Mouse (Mus musculus) neural tube, embryonic 14.5 days (tissue): ENCODE data around the gene Renbp. TPM values are rescaled to one million over a fixed set of nuclear protein-coding genes. Genes with fewer than 3 reads are reported as not detected.

Experiments
- ATAC-seq: fragments of 200-750 bp; cut with Nextera tagmentation; 2 replicates; pipeline ENCODE4 v1.8.0; 2017; ENCODE audit warnings: low read depth, mild to moderate bottlenecking, moderate TSS enrichment, moderate library complexity
- H3K27ac ChIP-seq: fragments of 300-500 bp; sonication (generic); 2 replicates; pipeline ENCODE4 v1.5.1; 2014; ENCODE audit warnings: low read depth, mild to moderate bottlenecking, control low read depth, low read length, moderate library complexity, mixed read lengths
- H3K27me3 ChIP-seq: fragments of 300-500 bp; sonication (generic); 2 replicates; pipeline ENCODE4 v1.6.1; 2014; ENCODE audit warnings: low read length; ENCODE audit not compliant: control insufficient read depth, insufficient read depth
- H3K36me3 ChIP-seq: fragments of 300-500 bp; sonication (generic); 2 replicates; pipeline ENCODE4 v1.6.1; 2014; ENCODE audit warnings: low read length, mixed read lengths; ENCODE audit not compliant: control insufficient read depth, insufficient read depth
- H3K4me1 ChIP-seq: fragments of 300-500 bp; sonication (generic); 2 replicates; pipeline ENCODE4 v1.6.1; 2014; ENCODE audit warnings: low read length; ENCODE audit not compliant: control insufficient read depth, insufficient read depth
- H3K4me2 ChIP-seq: fragments of 300-500 bp; sonication (generic); 2 replicates; pipeline ENCODE4 v1.6.1; 2014; ENCODE audit warnings: mild to moderate bottlenecking, low read depth, low read length, control low read depth
- H3K4me3 ChIP-seq: fragments of 300-500 bp; sonication (generic); 2 replicates; pipeline ENCODE4 v1.5.1; 2014; ENCODE audit warnings: low read depth, low read length, control low read depth, mixed read lengths
- H3K9ac ChIP-seq: fragments of 300-500 bp; sonication (generic); replicated peaks from 2 replicates; pipeline ENCODE4 v1.6.1; 2014; ENCODE audit warnings: low read depth, mild to moderate bottlenecking, control low read depth, low read length, mixed read lengths
- H3K9me3 ChIP-seq: fragments of 300-500 bp; sonication (generic); 2 replicates; pipeline ENCODE4 v1.6.1; 2016; ENCODE audit warnings: low read length; ENCODE audit not compliant: control insufficient read depth
- WGBS: fragments of 180-500 bp; shearing (Covaris S2); extraction: QIAGEN DNeasy Blood & Tissue Kit; methylation state at CpG from one replicate; pipeline ENCODE4 v1.1.7; 2014; 5-methylcytosine and 5-hydroxymethylcytosine counted together
- polyA plus RNA-seq: library from polyadenylated mRNA; unstranded; fragments of >200 nt; fragmentation: Nextera tagmentation; extraction: Ambion mirVana; gene quantifications from 2 replicates; pipeline ENCODE4 v1.2.1, GENCODE M21; 2014

Renbp gene
- polyA plus RNA-seq, 1 experiment from 2014 or later = 6.5 TPM

DNA sequence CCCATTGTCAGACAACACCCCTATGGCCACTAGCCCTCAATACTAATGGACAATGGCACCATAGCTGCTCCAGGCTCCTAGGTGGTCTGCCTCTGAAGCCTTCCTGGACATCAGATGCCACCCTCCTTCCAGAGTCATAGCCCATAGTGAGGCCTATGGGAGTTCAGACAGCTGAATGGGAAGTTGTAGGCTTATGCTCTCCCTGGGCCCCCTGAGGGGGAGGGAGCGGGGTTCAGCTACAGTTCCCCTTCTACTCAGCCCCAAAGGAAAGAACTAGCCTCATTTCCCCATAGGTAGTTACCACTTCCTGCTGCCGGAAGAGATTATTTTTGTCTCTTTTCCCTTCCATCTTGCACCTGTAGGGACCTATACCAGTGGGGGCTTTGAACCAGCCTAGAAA lies 19.1 kb downstream of the Renbp start:
- H3K9ac ChIP-seq = no peak overlapping the region
- no peaks in the 10 kb centered on the region for H3K36me3 ChIP-seq
- 92% methylated on average over 2 of the region's 2 CpGs for WGBS
- H3K27ac ChIP-seq = no peak overlapping the region
- H3K9me3 ChIP-seq = no peaks in the 10 kb centered on the region
- H3K27me3 ChIP-seq = no peaks in the 10 kb centered on the region
- no peaks in the 10 kb centered on the region for H3K4me1 ChIP-seq
- no peak for ATAC-seq
- no peak overlapping the region for H3K4me2 ChIP-seq
- no peak overlapping the region for H3K4me3 ChIP-seq

DNA sequence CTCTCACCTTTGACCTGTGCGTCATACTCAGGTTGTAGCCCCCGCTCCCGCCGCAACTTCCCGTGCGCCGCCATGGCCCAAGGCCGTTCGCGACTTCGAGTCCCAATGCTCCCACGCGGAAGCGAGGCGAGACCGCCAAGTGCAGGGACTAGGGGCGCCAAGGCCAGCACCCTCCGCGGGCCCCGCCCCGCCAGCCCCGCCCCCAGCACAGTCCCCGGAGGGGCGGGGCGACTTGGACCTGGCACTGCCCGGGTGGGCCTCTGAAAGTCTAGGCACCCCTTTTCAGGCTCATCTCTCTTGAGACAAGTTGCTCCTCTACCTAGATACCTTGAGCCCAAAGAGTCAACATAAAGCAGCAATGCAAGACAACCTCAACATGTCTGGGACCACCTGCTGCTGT lies 19.5 kb downstream of the Renbp start:
- H3K4me2 ChIP-seq = peak overlapping the region; percentile 26; the same call in 1 of the 2 replicates
- ATAC-seq = no peak
- H3K27ac ChIP-seq = no peak overlapping the region
- 20% methylated on average over 22 of the region's 26 CpGs for WGBS
- no peaks in the 10 kb centered on the region for H3K27me3 ChIP-seq
- no peaks in the 10 kb centered on the region for H3K36me3 ChIP-seq
- no peaks in the 10 kb centered on the region for H3K4me1 ChIP-seq
- H3K9me3 ChIP-seq = no peaks in the 10 kb centered on the region
- H3K4me3 ChIP-seq = no peak overlapping the region
- no peak overlapping the region for H3K9ac ChIP-seq

DNA sequence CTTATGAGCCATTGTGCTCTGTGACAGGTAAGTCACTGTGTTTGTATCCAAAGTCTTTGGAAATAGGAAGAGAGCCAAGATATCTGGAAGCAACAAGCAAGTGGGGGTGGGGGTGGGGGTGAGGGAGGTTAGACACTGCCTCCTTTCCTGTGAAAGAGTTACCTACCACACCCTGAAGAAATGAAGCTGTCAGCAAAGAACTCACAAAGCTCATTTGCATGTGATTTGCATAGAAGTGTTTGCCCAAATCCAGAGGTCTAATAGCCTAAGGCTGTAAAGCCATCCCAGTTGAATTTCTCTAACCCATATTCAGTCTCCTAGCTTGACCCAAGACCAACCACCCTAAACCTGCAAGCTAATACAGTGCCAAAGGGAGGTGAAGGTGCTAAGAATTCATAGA lies 20.2 kb downstream of the Renbp start:
- no peak for ATAC-seq

DNA sequence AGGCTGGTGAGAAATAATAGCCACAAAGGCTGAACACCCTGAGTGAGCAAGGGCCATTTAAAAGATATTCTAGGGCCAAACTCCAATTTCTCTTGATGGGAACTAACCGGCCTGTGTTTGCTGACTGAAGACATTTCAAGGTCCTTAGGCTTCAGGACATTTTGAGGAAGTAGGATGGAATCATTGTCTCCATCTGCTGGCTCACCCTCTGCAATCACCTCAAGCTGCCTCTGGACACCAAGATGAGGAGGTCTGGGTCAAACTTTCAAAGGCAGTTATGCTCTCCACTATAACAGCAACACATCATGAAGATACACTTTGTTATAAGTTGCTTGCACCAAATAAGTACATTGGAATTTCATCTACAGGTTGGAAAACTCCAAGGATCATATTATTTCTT lies 20.6 kb downstream of the Renbp start:
- WGBS = 85% methylated on average over 1 of the region's 1 CpGs
- no peak for ATAC-seq
- no peaks in the 10 kb centered on the region for H3K36me3 ChIP-seq
- no peaks in the 10 kb centered on the region for H3K27me3 ChIP-seq
- no peaks in the 10 kb centered on the region for H3K9me3 ChIP-seq
- no peak overlapping the region for H3K9ac ChIP-seq
- no peak overlapping the region for H3K4me3 ChIP-seq
- H3K27ac ChIP-seq = no peak overlapping the region
- H3K4me2 ChIP-seq = no peak overlapping the region
- no peaks in the 10 kb centered on the region for H3K4me1 ChIP-seq

More for the DNA sequence above, 20.2 kb downstream of the Renbp start:
- Histone ChIP-seq H3K36me3 (no peaks in the 10 kb centered on the region), H3K4me1 (no peaks in the 10 kb centered on the region), H3K27me3 (no peaks in the 10 kb centered on the region), H3K4me2 (no peak overlapping the region), H3K9me3 (no peaks in the 10 kb centered on the region), H3K9ac (no peak overlapping the region), H3K4me3 (no peak overlapping the region), H3K27ac (no peak overlapping the region)

DNA sequence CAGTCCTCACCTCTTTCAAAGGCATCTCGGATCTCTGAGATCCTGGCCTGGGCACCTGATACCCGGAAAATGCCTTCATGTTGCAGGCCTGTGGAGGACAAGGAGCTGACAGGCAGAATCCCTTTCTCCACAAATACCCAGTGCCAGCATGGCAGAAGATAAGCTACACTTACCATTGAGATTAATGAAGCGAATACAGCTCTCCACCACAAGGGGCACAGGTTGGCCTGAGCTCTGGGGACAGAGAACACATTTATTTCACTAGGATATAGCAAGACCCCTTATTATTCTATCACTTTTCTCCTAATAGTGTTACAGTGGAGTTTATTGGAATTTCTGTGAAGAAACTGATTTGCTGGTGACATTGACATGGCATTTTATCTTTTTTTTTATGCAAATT lies 32.7 kb downstream of the Renbp start:
- Histone ChIP-seq H3K27me3 (no peaks in the 10 kb centered on the region), H3K4me3 (no peak overlapping the region), H3K9ac (no peak overlapping the region), H3K4me2 (no peak overlapping the region), H3K9me3 (no peaks in the 10 kb centered on the region), H3K4me1 (no peaks in the 10 kb centered on the region), H3K27ac (no peak overlapping the region), H3K36me3 (no peaks in the 10 kb centered on the region)
- no peak for ATAC-seq
- 81% methylated on average over 3 of the region's 3 CpGs for WGBS

DNA sequence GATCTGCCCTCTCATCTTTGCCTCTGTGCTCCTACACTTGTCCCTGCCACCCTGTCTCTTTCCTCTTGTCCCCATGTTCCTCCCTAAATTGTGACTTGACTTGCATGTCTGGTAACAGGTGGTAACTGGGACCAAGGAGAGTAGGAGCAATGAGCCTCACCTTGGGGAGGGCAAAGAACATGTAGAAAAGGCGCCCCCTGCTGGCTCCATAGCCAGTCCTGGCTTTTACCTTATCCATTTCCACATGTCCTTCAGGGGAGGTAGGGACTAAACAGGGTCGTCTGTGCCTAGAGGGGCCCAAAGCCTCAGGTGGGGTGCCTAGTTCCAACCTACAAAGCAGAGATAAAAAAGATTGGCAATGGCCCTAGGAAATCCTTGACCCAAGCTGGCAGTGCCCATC lies 34.9 kb downstream of the Renbp start, which contains the start of gene L1cam:
L1cam (minus strand) TSS at position 387 of the 400 bp plus-strand sequence.
- no peaks in the 10 kb centered on the region for H3K36me3 ChIP-seq
- no peaks in the 10 kb centered on the region for H3K27me3 ChIP-seq
- H3K4me2 ChIP-seq = no peak within 1 kb of the TSS
- ATAC-seq = no peak; the same call in 1 of the 2 replicates
- no peaks in the 10 kb centered on the region for H3K4me1 ChIP-seq
- H3K4me3 ChIP-seq = no peak within 1 kb of the TSS
- WGBS = 21% methylated on average over 2 of the region's 2 CpGs
- H3K9ac ChIP-seq = no peak within 1 kb of the TSS
- H3K9me3 ChIP-seq = no peaks in the 10 kb centered on the region
- no peak within 1 kb of the TSS for H3K27ac ChIP-seq

DNA sequence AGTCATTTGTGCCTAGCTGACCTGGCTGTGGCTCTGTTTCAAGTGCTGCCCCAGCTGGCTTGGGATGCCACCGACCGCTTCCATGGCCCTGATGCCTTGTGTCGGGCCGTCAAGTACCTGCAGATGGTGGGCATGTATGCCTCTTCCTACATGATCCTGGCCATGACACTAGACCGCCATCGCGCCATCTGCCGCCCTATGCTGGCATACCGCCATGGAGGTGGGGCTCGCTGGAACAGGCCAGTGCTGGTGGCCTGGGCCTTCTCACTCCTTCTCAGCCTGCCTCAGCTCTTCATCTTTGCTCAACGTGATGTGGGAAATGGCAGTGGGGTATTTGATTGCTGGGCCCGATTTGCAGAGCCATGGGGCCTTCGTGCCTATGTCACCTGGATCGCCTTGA lies 37.8 kb downstream of the Renbp start:
- no peak overlapping the region for H3K9ac ChIP-seq
- H3K4me2 ChIP-seq = no peak overlapping the region
- H3K27me3 ChIP-seq = no peaks in the 10 kb centered on the region
- no peaks in the 10 kb centered on the region for H3K4me1 ChIP-seq
- H3K27ac ChIP-seq = no peak overlapping the region
- 95% methylated on average over 12 of the region's 14 CpGs for WGBS
- no peaks in the 10 kb centered on the region for H3K9me3 ChIP-seq
- H3K4me3 ChIP-seq = no peak overlapping the region
- no peak for ATAC-seq
- H3K36me3 ChIP-seq = no peaks in the 10 kb centered on the region

DNA sequence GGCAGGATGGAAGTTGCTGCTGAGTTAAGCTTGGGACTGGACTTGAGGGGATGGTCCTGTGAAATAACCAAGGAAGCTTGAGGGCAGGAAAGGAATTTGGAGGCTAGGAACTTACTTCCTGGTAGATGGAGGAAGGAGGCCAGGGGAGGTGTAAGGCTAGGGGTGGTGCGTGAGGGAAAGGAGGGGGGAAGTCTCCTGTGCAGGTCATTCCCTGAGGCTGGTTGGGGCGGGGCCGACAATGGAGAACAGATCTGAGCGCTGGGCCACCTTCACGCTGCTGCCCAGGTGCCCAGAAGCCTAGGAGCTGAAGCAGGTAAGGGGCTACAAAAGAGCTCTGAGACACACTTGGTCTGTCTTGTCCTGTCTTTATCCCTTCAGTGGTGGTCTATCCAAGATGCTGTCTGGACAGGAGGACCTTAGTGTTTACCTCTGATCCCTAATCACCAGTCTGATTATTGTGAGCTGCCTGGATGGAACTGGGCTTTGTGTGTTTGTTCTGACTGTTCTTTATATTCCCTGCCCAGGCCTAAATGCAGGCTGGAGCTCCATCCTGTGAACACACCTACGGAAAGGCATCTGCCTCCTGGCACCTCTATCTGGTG lies 39.0 kb downstream of the Renbp start, which contains the start of gene Avpr2:
Avpr2 (plus strand) TSS at position 552 of the 602 bp plus-strand sequence.
- Histone ChIP-seq H3K27me3 (no peaks in the 10 kb centered on the region), H3K4me3 (no peak within 1 kb of the TSS), H3K36me3 (no peaks in the 10 kb centered on the region), H3K4me2 (no peak within 1 kb of the TSS), H3K4me1 (no peaks in the 10 kb centered on the region), H3K9me3 (no peaks in the 10 kb centered on the region), H3K9ac (no peak within 1 kb of the TSS), H3K27ac (no peak within 1 kb of the TSS)
- ATAC-seq = no peak
- WGBS = 79% methylated on average over 6 of the region's 6 CpGs

DNA sequence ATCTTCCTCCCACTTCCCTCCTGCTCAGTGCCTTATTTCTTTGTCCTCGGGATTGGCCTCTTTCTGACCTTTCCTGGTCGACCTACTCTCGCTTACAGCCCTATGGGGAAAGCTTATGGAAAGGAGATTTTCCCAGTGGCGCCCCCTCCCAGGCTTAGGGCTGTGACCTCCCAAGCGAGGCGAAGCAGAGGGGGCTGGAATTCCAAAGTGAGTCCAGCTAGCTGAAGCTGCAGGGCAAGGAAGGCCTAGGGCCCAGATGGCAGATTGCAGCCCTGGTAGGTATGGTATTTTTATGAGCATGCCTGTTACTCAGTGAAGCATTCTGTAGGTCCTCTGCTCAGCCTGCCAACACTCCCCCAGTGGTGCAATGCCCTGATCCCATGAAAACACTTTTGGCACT lies 49.2 kb downstream of the Renbp start:
- ATAC-seq = peak; percentile 19; the same call in 1 of the 2 replicates
- Histone ChIP-seq H3K27me3 (no peaks in the 10 kb centered on the region), H3K4me3 (no peak overlapping the region), H3K9me3 (no peaks in the 10 kb centered on the region), H3K9ac (no peak overlapping the region; the same call in 1 of the 2 replicates), H3K36me3 (no peaks in the 10 kb centered on the region), H3K4me2 (peak overlapping the region; percentile 59; the same call in 1 of the 2 replicates), H3K27ac (peak overlapping the region; percentile 60; the same call in 1 of the 2 replicates), H3K4me1 (no peaks in the 10 kb centered on the region)
- WGBS = 20% methylated on average over 6 of the region's 6 CpGs
